Mouse (Mus musculus): ENCODE data around the gene Memo1. TPM values are rescaled to one million over a fixed set of nuclear protein-coding genes. Genes with fewer than 3 reads are reported as not detected.
A peak's percentile ranks its signal among the peaks of the same experiment; 100 is the strongest.

The Memo1 gene
- polyA plus RNA-seq, 2 experiments from 2014 or later: 37.0 to 47.0 TPM

- peak; percentile 32 for ATAC-seq
Observed at GRCm38 (mm10) chr17:74293687-74294425, 1.5 kb downstream of the Memo1 start.

DNA sequence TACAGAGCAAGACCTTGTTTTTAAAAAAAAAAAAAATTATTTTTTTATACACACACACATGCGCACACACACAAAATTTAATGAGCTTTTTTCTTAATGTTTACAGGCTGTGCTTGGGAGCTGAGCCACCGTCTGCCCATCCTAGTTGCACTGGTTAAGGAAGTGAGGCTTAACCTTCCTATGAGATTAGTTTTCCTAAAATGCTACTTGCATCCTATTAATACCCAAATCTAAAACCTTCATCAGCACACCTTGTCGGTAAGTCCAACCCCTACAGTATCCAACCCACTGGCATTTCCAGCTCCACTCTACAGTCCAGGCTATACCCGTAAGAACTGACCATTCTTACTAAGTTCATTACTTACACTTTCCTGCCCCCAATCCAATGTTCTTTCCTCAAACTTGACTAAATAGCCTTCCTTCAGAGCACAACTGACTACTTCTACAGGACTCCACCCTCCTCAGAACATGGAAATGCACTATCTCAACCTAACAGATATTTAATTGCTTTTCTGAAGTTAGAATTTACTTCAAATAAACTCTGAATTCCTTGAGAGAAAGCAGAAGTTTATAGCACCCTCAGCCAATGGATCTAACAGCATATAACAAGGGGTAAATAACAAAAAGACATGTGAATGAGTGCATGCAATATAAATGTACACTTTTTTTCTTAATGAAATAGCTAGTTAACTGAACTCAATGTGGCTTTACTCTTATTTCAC is 3.5 kb downstream of the Memo1 start:
- ATAC-seq: no peak

DNA sequence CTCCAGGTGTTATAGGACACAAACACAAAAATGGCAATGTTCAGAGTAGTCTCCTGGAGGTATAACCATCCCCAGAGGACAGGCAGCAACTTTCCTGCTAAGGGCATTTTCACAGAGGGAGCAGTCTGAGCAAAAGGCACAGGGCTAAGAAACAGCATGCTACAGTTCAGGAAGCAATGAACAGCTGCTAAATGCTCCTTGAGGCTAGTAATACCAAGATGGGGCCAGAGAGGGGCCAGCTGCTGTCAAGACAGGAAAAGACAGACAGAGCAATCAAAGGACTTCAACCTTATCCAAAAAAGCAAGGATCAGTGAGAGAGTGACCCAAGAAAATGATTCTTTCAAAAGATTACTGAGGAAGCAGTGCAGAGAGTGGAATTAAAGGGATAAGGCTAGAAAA is 4.5 kb downstream of the Memo1 start:
- no peak for ATAC-seq

GRCm38 (mm10) chr17:74290198-74290597 is 5.1 kb downstream of the Memo1 start:
- no peak for ATAC-seq

DNA sequence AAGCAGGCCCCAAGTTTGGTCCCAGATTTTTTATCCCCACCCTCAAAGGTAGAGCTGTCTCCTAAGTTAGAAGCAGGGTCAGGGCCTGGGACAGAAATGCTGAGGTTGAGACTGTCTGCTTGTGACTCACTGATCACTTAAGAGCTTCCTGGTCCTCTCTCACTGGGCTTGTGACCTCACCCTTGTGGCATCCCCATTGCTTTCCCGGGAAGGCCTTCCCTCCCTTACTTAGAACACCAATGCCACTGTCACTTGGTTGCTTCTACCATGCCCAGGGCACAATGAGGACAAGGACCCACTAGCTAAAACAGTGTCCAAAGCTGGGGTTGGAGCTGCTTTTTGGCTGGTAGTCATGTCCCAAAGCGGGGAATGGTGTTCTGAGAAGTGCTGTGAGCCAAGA is 6.7 kb downstream of the Memo1 start:
- no peak for ATAC-seq

DNA sequence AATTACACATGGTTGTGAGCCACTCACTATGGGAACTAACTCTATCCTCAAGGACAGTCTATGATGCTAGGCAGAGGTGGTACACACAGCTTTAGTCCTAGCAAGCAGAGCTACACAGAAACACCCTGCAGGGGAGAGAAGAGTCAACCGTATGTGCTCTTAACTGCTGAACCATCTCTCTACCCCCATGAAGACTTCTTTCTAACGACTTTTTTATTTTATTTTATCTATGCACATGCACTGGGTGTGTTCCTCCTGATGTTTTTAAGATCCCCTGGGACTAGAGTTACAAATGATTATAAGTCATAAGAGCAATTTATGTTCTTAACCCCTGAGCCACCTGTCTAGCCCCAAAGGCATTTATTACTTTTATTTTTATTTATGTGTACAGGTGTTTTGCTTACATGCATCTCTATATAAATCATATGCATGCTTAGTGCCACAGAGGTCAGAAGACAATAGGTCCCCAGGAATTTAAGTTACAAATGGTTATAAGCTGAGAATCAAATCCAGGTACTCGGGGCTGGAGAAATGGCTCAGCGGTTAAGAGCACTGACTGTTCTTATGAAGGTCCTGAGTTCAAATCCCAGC is 9.1 kb downstream of the Memo1 start:
- no peak for ATAC-seq

- ATAC-seq: no peak
Observed at GRCm38 (mm10) chr17:74285730-74286129, 9.6 kb downstream of the Memo1 start.

DNA sequence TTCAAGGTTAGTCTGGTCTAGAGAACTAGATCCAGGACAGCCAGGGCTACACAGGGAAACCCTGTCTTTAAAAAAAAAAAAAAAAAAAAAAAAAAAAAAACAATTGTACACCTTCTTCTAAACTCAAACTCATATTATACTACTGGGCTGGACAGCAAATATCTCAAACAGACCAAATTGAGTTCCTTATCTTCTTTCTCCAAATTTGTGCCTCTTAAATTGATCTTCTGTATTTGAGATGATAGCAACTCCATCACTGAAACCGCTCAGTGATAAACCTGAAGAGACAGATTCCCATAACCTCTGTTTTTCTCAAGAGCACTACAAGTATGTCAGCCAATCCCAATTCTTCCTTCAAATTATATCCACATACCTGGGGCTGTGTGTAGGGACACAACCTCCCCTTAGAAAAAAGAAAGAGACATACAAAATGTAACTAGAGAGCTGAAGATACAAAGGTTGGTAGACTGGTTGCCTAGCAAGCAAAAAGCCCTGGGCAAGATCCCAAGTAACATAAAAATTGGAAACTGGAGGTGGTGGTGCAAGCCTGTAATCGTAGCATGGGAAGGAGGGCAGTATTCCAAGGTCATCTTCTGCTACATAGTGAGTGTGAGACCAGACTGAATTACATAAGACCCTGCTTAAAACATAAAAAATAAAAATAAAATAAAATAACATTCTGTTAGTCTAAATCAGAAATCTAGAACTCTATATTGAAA is 10.8 kb downstream of the Memo1 start:
- ATAC-seq: no peak

GRCm38 (mm10) chr17:74282024-74282423 is 13.3 kb downstream of the Memo1 start:
- ATAC-seq: no peak

- no peak for ATAC-seq
Observed at GRCm38 (mm10) chr17:74278966-74279869, 16.1 kb downstream of the Memo1 start.

DNA sequence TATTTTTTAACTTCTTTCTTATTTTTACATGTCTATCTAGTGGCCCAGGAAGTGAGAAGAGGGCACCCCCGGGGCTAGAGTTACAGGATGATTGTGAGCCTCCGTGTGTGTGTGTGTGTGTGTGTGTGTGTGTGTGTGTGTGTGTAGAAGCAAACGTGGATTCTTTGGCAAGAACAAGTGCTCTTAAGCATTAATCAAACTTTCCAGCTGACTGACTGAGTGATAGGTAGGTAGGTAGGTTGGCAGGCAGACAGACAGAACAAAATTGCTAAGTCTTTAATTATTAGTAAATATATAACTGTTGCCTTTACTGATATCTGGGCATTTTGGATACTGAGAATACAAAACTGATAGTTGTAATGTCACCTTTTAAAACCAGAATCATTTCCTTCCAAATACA is 20.9 kb downstream of the Memo1 start:
- peak; percentile 60 for ATAC-seq

DNA sequence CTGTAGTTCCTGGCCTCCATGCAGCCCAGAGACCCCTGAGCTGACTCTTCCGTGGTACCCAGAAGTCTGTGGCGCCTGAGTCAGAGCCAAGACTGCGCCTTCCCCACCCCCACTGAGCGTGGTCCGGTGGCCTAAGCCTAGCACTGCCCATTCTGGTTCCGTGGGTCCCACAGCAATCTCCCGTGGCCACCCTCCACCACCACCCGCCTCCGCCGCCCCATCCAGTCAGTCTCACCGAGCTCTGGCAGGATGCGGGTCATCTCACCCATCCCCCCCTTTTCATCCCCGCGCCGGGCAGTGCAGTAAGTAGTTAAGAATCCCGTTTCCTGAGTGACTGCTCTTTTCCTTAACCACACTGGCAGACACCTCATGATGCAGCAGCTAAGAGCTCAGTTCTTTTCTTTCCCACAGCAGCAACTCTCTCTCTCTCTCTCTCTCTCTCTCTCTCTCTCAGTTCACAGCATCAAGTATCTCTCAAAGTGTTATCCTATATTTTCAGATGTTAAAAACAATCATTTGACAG is 22.6 kb downstream of the Memo1 start:
- ATAC-seq: no peak

DNA sequence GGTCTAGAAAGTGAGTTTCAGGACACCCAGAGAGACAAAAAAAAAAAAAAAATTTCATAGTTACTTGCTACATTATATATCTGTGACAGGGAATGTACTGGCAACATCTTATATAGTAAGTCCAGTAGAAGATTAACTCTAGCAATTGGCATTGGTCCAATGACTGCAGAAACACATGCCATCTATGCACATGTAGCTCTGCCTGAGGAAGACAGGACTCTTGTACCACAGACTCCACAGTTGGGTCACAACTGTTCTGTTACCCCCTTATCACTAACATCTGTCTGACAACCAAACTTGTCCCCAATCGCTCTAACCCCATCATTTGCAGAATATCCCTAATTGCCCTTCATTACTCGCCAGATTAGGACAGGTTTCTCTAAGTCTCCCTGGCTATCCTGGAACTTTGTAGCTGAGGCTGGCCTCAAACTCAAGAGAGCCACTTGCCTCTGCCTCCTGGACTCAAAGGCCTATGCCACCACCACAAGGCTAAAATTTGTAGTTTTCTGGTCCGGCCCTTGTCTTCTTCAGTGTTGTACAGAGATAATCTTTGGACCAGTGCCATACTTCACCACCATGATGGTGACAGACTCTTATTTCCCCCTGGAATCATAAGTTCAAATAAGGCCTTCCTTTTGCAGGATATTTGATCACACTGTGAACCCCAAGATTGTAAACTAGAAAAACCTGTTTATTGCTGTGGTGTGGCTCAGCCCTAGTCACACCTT is 23.6 kb downstream of the Memo1 start:
- no peak for ATAC-seq

DNA sequence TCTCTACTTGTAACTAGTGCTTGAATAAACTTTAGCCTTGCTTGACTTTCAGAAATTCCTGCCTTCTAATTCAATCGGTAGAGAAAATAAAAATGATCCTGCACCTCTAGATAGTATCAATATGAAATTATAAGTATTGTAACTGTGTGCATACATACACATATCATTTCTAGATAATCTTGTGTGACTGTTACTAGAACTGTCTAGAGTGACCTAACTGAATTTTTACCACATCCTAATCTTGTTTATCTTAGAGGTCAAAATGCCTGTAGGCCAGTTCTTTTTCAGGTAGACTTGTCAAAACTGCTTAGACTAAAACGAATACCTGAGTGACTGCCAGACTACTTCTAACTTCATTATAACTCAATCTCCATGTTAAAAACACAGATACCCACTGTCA is 25.1 kb downstream of the Memo1 start:
- no peak for ATAC-seq

GRCm38 (mm10) chr17:74267415-74268180 is 27.7 kb downstream of the Memo1 start:
- ATAC-seq: no peak

GRCm38 (mm10) chr17:74265636-74266035 is 29.7 kb downstream of the Memo1 start:
- ATAC-seq: no peak

DNA sequence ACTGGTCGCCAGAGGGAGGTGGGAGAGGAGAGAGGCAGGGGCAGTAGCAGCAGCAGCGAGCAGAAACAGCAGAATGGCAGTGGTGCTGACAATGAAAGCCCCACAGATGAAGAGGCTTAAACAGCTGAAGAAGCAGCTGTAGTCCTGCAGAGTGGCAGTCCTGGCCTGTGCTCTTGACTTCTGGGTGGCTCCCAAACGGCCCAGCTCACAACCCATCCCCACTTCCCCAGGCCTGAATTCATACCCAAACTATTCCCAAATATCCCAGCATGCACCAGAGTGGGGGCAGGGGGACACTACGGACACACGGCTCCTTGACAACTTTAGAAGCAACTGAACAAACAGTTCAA is 30.2 kb downstream of the Memo1 start:
- no peak for ATAC-seq

DNA sequence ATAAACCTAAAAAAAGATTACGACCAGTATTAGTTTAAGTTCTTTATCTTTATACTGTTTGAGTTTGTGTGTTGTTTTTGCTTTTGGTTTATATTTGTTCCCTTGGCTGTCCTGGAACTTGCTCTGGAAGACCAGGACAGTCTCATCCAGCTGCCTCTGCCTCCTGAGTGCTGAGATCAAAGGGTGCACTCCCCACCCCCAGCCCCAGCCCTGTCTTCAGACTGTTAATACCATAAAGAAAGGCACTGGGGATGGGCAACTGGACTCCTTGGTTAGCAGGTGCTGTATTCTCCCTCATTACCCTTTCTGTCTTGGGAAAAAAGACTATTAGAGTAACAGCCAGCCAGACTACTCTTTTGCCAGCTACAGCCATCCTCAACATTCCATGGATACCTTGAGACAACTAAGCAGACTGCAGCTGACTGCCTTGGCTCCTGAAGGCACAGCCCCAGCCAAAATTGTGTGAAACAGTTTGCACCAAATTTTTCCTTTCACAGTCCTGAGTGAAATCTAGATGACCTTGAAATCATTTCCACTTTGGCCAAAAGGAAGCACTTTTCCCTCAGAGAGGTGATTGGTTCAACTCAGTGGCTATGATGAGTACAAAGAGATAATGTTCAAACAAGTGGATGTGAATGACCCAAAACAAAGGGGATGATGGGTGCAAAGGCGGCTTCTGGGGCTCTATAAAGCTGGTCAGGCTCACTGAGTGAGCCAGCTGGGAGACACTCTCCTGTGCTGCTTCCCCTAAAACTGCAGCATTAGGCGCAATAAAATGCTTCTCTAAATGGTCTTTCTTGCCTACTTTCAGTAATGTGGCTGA is 30.8 kb downstream of the Memo1 start:
- no peak for ATAC-seq

DNA sequence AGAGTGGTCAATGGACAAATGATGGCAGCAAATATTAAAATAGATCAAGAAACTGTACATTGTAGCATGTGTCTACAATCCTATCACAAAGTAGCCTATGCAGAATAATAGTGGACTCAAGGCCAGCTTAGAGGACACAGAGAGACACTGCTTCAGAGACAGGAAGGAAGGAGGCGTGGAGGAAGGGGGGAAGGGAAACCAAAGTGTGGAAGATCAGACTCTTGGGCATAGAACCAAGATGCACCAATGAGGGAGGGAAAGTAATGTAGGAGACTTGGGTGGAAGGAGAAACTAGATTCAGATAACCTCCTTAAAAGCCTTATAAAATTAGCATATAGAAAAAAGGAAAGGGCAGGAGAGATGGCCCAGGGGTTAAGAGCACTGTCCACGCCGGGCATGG is 32.9 kb downstream of the Memo1 start:
- ATAC-seq: peak; percentile 46

- no peak for ATAC-seq
Observed at GRCm38 (mm10) chr17:74245284-74245683, 50.0 kb downstream of the Memo1 start.
